12 mouse cellular contexts compared by ENCODE assay signal in the genomic region with DNA sequence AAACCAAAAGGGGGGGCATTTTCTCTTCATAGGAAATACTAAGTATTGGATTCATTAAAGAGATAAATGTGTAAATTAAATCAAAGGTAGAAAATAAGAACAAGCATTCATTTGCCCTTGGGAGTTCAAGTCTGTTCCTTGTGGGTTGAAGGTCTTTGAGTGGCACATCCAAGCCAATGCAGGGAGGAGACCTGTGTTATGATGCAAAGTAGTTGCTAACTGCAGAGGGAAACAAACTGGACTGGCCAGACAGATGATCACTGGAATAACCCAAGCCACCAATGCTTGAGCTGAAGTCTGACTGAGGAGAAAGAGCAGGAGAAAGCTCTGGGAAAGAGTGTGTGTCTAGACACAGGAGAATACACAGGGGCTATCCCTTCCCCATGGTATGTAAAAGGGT.
"Had no signal": no experiment of that assay in that cellular context is flagged by ENCODE, and none has a peak within 500 bp of the region (broad histone marks: within the 10 kb centered on the region; RNA-seq: fewer than 3 reads in every experiment).

No protein-coding gene starts in this region.

- DNase-seq: retina, postnatal 1 day; right cerebral cortex, adult 18-20 months; right cerebral cortex, postnatal 14 days; right cerebral cortex, postnatal 25 days; right cerebral cortex, postnatal 4 days; spleen, adult 18-20 months; thymus, adult 18-20 months; thymus, adult 2 months; thymus, postnatal 14 days; thymus, postnatal 25 days; thymus, postnatal 36 days; thymus, postnatal 4 days had no signal
